In genomic region chr9:4376640-4377120, GRCm38 (mm10) we compare ENCODE assay signal across 8 mouse cellular contexts. TPM values are rescaled to one million over a fixed set of nuclear protein-coding genes. Genes with fewer than 3 reads are reported as not detected.
A peak's percentile ranks its signal among the peaks of the same experiment; 100 is the strongest.
DNase-seq lines count a peak whose midpoint lies in the region; ATAC-seq and TF ChIP-seq lines count a peak whose summit lies in the region.

No protein-coding gene starts in this region.

- no peaks in the 10 kb centered on the region for H3K27me3 ChIP-seq in limb, embryonic 13.5 days
- no peaks in the 10 kb centered on the region for H3K27me3 ChIP-seq in myocyte (ENCODE audit: control insufficient read depth, insufficient read depth, insufficient read length)

- H3K27ac ChIP-seq in limb, embryonic 13.5 days: 0 out of 2 replicates have a peak overlapping the region, but pooled peaks have one; percentile 55

- peaks cover 10% of the 10 kb centered on the region for H3K4me1 ChIP-seq in limb, embryonic 13.5 days

- peak overlapping the region; percentile 76 for H3K9ac ChIP-seq in limb, embryonic 13.5 days

- peak; percentile 55 for DNase-seq in embryo, embryonic 11 days
- no peak for DNase-seq in embryo, embryonic 9.5 days (ENCODE audit: extremely low spot score)
- DNase-seq in thymus, postnatal 14 days: peak; percentile 51
- no peak for DNase-seq in thymus, postnatal 25 days
- DNase-seq in T-cell, adult 2 months (ENCODE audit: low spot score): no peak
- DNase-seq in gastrocnemius, postnatal 10 days: no peak

- peak; percentile 33 for TF ChIP-seq POLR2A in myocyte (IDR thresholded peaks at IDR 0.05; ENCODE audit: insufficient read length, low read depth)

- under 1% methylated on average over 15 of the region's 15 CpGs for WGBS in limb, embryonic 13.5 days

- peak overlapping the region; percentile 67 for H3K4me2 ChIP-seq in limb, embryonic 13.5 days (replicated peaks)
- peak overlapping the region; percentile 65 for H3K4me2 ChIP-seq in myocyte (ENCODE audit: low read depth)

- peaks cover 44% of the 10 kb centered on the region for H3K79me2 ChIP-seq in myocyte (ENCODE audit: control insufficient read depth, insufficient read depth)

- H3K4me3 ChIP-seq in limb, embryonic 13.5 days: peak overlapping the region; percentile 74
- peak overlapping the region; percentile 81 for H3K4me3 ChIP-seq in myocyte

- no peaks in the 10 kb centered on the region for H3K9me3 ChIP-seq in limb, embryonic 13.5 days

- ATAC-seq in limb, embryonic 13.5 days (ENCODE audit: low FRiP score, low read depth): no peak; the same call in none of the 2 replicates

- H3K36me3 ChIP-seq in limb, embryonic 13.5 days: peaks cover 4% of the 10 kb centered on the region
- no peaks in the 10 kb centered on the region for H3K36me3 ChIP-seq in myocyte (ENCODE audit: control insufficient read depth, insufficient read depth)

- peak overlapping the region; percentile 31 for H3ac ChIP-seq in myocyte (ENCODE audit: control insufficient read depth, insufficient read length)

TF ChIP-seq in myocyte, 11 proteins besides CTCF, POLR2A, EP300 and RAD21:
- no peak for TF ChIP-seq TCF3 (IDR thresholded peaks at IDR 0.05; ENCODE audit: insufficient read length, low read depth)
- TF ChIP-seq SRF (IDR thresholded peaks at IDR 0.05; ENCODE audit: control insufficient read depth, insufficient read length, low read depth): no peak
- TF ChIP-seq MYOD1 (IDR thresholded peaks at IDR 0.05; ENCODE audit: control insufficient read depth in 1 of 3, insufficient read length in 2 of 3, low read depth in 2 of 3): no peak
- TF ChIP-seq POLR2AphosphoS2 (IDR thresholded peaks at IDR 0.05; ENCODE audit: insufficient read length, low read depth): no peak
- TF ChIP-seq TCF12 (IDR thresholded peaks at IDR 0.05; ENCODE audit: insufficient read depth, poor library complexity, severe bottlenecking): no peak
- no peak for TF ChIP-seq USF1 (IDR thresholded peaks at IDR 0.05; ENCODE audit: low read depth)
- no peak for TF ChIP-seq CEBPB (IDR thresholded peaks at IDR 0.05; ENCODE audit: insufficient read depth, poor library complexity, severe bottlenecking)
- no peak for TF ChIP-seq MYOG (IDR thresholded peaks at IDR 0.05; ENCODE audit: control insufficient read depth in 1 of 3, insufficient read depth in 1 of 3, insufficient read length in 2 of 3, low read depth in 2 of 3)
- TF ChIP-seq E2F4 (IDR thresholded peaks at IDR 0.05; ENCODE audit: insufficient read depth): no peak
- no peak for TF ChIP-seq MAX (IDR thresholded peaks at IDR 0.05; ENCODE audit: low read depth)
- no peak for TF ChIP-seq REST (IDR thresholded peaks at IDR 0.05; ENCODE audit: insufficient read depth, insufficient read length)

RNA-seq across cellular contexts. Expression of gene Msantd4, which starts 0.3 kb away (rescaled TPM):
- 45.8 and 48.5 TPM in 2 replicates for polyA plus RNA-seq in limb, embryonic 13.5 days (2015; fragmentation: Nextera tagmentation; extraction: Ambion mirVana)
- 15.8 TPM for polyA plus RNA-seq in myocyte (2012; fragmentation: generic; extraction: Trizol)
- total RNA-seq in gastrocnemius, postnatal 10 days (2021): 10 to 100 TPM; 25.2 to 29.8 TPM

Comparison
In these comparisons a context has a peak if more than half of its experiments do, and no peak if none do; other contexts are left out.
1. DNase-seq: peak in embryo, embryonic 11 days (single experiment) and thymus, postnatal 14 days (single experiment); none in embryo, embryonic 9.5 days (single experiment), thymus, postnatal 25 days (single experiment), T-cell, adult 2 months (single experiment) and gastrocnemius, postnatal 10 days (single experiment).